Mouse (Mus musculus) stomach, embryonic 14.5 days (tissue): ENCODE measurements around the gene Acsl1. TPM values are rescaled to one million over a fixed set of nuclear protein-coding genes. Genes with fewer than 3 reads are reported as not detected.
A peak's percentile ranks its signal among the peaks of the same experiment; 100 is the strongest.

Source experiments
- ATAC-seq: fragments of 200-750 bp; cut with Nextera tagmentation; 2 replicates; pipeline ENCODE4 v1.8.0; 2017; ENCODE audit warnings: low read depth, moderate TSS enrichment; ENCODE audit not compliant: insufficient number of reproducible peaks, insufficient read depth, low FRiP score
- H3K27ac ChIP-seq: fragments of 300-500 bp; sonication (generic); 2 replicates; pipeline ENCODE4 v1.5.1; 2014; ENCODE audit warnings: mild to moderate bottlenecking, low read length, moderate library complexity, mixed read lengths
- H3K27me3 ChIP-seq: fragments of 300-500 bp; sonication (generic); 2 replicates; pipeline ENCODE4 v1.6.1; 2014; ENCODE audit warnings: low read length, control low read depth, mixed read lengths; ENCODE audit not compliant: control insufficient read depth, insufficient read depth
- H3K36me3 ChIP-seq: fragments of 300-500 bp; sonication (generic); 2 replicates; pipeline ENCODE4 v1.6.1; 2014; ENCODE audit warnings: mild to moderate bottlenecking, control low read depth, low read length, moderate library complexity, mixed read lengths; ENCODE audit not compliant: control insufficient read depth, insufficient read depth
- H3K4me1 ChIP-seq: fragments of 300-500 bp; sonication (generic); 2 replicates; pipeline ENCODE4 v1.6.1; 2014; ENCODE audit warnings: low read length, control low read depth, mixed read lengths; ENCODE audit not compliant: control insufficient read depth, insufficient read depth
- H3K4me2 ChIP-seq: fragments of 300-500 bp; sonication (generic); replicated peaks from 2 replicates; pipeline ENCODE4 v1.6.1; 2014; ENCODE audit warnings: low read depth, low read length, control low read depth
- H3K4me3 ChIP-seq: fragments of 300-500 bp; sonication (generic); 2 replicates; pipeline ENCODE4 v1.5.1; 2014; ENCODE audit warnings: low read depth, low read length, control low read depth
- H3K9ac ChIP-seq: fragments of 300-500 bp; sonication (generic); replicated peaks from 2 replicates; pipeline ENCODE4 v1.6.1; 2014; ENCODE audit warnings: low read depth, mild to moderate bottlenecking, control low read depth, low read length, moderate library complexity, mixed read lengths
- H3K9me3 ChIP-seq: fragments of 300-500 bp; sonication (generic); 2 replicates; pipeline ENCODE4 v1.6.1; 2016; ENCODE audit warnings: low read depth, low read length, control low read depth; ENCODE audit not compliant: control insufficient read depth
- WGBS: fragments of 180-500 bp; shearing (Covaris S2); extraction: QIAGEN DNeasy Blood & Tissue Kit; methylation state at CpG from one replicate; pipeline ENCODE4 v1.1.7; 2014; 5-methylcytosine and 5-hydroxymethylcytosine counted together
- polyA plus RNA-seq: library from polyadenylated mRNA; unstranded; fragments of >200 nt; fragmentation: Nextera tagmentation; extraction: Ambion mirVana; gene quantifications from 2 replicates; pipeline ENCODE4 v1.2.1, GENCODE M21; 2014

Acsl1 gene
- polyA plus RNA-seq, 1 experiment from 2014 or later, result 17.8 TPM

DNA sequence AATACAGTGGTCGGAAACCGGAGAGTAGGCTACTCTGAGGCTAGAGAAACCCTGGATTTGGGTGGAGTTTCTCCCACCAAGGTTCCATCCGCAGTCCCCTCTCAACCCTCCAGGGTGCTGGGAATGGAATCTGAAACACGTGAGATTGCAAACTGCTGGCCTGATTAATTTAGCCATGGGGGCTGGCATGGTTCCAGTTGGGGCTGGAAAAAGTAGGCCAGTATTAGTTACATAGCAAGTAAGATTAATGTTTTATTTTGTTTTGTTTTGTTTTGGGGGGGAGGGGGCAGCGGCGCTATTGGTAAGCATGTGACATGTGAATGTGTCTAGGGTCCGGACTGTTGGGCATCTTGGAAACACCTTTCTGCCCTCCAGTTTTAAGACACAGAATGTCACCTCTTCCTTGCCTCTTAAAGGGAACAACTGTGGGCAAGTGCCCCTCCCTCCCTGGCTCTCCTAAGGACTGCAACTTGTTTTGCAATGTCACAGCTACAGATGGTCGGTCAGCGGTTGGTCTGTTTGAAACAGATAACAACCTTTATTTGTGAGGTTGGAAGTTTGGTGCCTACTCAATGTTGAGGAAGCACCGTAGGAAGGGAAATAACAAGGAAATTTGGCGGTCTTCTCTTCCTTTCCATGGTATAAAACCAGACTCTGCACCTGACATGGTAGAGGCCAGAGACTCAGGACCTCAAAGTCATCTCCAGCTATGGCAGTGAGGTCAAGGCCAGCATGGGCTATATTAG is 75.8 kb downstream of the Acsl1 start:
- no peaks in the 10 kb centered on the region for H3K9me3 ChIP-seq
- WGBS, result 76% methylated on average over 11 of the region's 11 CpGs
- H3K4me1 ChIP-seq, result no peaks in the 10 kb centered on the region
- no peak for ATAC-seq
- no peaks in the 10 kb centered on the region for H3K27me3 ChIP-seq
- H3K4me3 ChIP-seq, result no peak overlapping the region
- H3K4me2 ChIP-seq, result no peak overlapping the region
- no peaks in the 10 kb centered on the region for H3K36me3 ChIP-seq
- no peak overlapping the region for H3K27ac ChIP-seq
- no peak overlapping the region for H3K9ac ChIP-seq

DNA sequence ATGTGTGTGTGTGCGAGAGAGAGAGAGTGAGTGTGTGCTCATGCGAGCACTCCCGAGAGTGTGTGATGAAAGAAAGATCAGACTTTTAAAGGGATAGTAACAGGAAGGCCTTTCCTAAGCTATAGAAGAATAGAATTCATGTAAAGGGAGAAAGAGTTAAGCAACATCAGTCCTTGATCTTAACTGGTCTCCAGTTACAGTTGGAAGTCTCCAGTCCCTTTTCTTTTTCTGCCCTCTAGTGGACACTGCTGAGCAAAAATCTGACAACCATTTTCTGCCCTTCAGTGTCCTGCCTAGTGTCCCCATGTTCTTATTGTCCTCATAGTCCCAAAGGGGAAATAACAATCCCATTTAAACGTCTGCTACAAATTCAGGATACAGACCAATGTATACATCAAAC is 76.4 kb downstream of the Acsl1 start:
- Histone ChIP-seq H3K27ac (no peak overlapping the region), H3K4me3 (no peak overlapping the region), H3K9me3 (no peaks in the 10 kb centered on the region), H3K36me3 (no peaks in the 10 kb centered on the region), H3K4me1 (no peaks in the 10 kb centered on the region), H3K27me3 (no peaks in the 10 kb centered on the region), H3K4me2 (no peak overlapping the region), H3K9ac (no peak overlapping the region)
- no peak for ATAC-seq
- 39% methylated on average over 4 of the region's 4 CpGs for WGBS

DNA sequence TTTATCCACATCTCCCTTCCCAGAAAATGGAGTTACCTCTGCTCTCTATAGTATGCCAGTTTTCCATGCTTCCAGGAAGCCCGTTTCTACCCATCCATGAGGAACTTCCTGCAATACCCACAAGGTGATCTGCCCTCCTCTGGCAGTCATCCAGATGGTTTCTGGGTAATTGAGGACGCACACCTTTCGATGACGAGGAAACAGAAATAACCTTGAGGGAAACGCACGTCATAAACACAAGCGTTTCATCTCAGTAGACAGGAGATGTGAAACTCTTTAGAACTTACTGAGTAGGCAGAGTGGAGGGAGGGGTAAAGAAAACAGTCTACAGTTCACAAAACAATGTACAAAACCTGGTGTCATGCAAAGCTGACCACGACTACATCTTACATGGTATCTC is 79.2 kb downstream of the Acsl1 start:
- peaks cover 9% of the 10 kb centered on the region; the same call in 1 of the 2 replicates for H3K4me1 ChIP-seq
- no peak overlapping the region for H3K9ac ChIP-seq
- H3K4me2 ChIP-seq, result no peak overlapping the region
- no peak overlapping the region for H3K27ac ChIP-seq
- WGBS, result 83% methylated on average over 8 of the region's 8 CpGs
- no peaks in the 10 kb centered on the region for H3K36me3 ChIP-seq
- ATAC-seq, result no peak
- no peak overlapping the region for H3K4me3 ChIP-seq
- H3K9me3 ChIP-seq, result no peaks in the 10 kb centered on the region
- no peaks in the 10 kb centered on the region for H3K27me3 ChIP-seq

DNA sequence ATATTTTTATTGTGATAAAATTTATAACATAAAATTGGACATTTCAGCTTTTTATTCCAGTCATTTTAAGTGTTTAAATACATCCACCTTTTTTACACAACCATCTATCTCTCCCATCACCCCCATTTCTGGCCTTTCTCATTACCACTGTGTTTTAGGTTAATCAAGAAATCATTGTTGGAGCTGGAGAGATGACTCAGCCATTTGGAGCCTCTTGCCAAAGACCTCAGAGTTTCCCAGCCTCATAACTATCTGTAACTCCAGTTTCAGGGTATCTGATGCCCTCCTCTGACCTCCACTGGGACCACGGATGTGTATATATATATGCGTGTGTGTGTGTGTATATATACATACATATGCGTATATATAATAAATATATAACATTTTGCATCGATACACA is 80.2 kb downstream of the Acsl1 start:
- H3K27me3 ChIP-seq, result no peaks in the 10 kb centered on the region
- H3K4me3 ChIP-seq, result peak overlapping the region; percentile 49; the same call in 1 of the 2 replicates
- no peak overlapping the region for H3K9ac ChIP-seq
- H3K4me2 ChIP-seq, result peak overlapping the region; percentile 47
- no peak for ATAC-seq
- no peaks in the 10 kb centered on the region for H3K36me3 ChIP-seq
- WGBS, result 39% methylated on average over 4 of the region's 4 CpGs
- peaks cover 9% of the 10 kb centered on the region; the same call in 1 of the 2 replicates for H3K4me1 ChIP-seq
- H3K27ac ChIP-seq, result no peak overlapping the region
- H3K9me3 ChIP-seq, result no peaks in the 10 kb centered on the region

DNA sequence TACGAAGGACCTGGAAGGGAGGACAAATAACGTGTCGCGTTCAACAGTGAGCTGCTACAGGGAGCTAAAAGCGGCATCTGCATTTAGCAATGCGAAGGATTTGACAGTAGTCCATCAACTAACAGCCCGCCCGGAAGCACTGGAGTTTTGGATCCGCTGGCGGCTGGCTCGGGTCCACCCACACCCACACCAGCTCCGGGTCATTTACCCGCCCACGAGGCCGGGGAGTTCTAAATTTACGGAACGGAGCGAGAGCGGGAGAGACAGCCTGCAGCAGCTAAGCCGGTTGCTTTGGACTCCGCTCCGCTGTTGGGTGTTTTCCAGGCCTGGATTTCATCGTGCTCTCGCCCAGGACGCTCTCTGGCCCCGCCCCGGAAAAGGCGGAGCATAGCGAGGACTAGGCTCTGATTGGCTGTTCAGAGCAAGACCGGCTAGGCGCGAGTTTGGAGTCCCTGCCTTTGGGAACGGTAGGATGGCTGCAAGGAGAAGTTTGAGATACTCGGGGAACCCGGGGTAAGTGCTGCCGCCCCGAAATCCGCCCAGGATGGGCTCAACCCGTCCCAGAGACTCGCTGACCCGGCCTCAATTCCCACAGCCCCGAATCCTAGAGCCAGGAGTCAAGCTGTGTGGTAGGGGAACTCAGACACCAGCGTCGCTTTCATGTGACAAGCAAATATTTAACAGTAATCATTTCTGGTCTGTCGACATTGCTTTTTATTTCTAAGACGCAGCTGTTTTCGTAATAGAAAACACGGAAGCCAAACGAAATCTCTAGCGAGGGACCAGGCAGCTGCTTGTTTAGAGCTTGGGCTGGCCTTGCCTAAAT is 81.0 kb downstream of the Acsl1 start, which contains the start of gene Cenpu:
Gene Cenpu (plus strand): TSS at position 414 of the 826 bp plus-strand sequence.
- under 1% methylated on average over 50 of the region's 50 CpGs for WGBS
- Histone ChIP-seq H3K27me3 (no peaks in the 10 kb centered on the region), H3K27ac (no peak within 1 kb of the TSS), H3K36me3 (no peaks in the 10 kb centered on the region), H3K4me2 (peak within 1 kb of the TSS; percentile 58), H3K4me3 (peak within 1 kb of the TSS; percentile 49), H3K9me3 (no peaks in the 10 kb centered on the region), H3K9ac (peak within 1 kb of the TSS; percentile 36; the same call in 1 of the 2 replicates), H3K4me1 (peaks cover 9% of the 10 kb centered on the region; the same call in 1 of the 2 replicates)
- ATAC-seq, result peak; percentile 98

DNA sequence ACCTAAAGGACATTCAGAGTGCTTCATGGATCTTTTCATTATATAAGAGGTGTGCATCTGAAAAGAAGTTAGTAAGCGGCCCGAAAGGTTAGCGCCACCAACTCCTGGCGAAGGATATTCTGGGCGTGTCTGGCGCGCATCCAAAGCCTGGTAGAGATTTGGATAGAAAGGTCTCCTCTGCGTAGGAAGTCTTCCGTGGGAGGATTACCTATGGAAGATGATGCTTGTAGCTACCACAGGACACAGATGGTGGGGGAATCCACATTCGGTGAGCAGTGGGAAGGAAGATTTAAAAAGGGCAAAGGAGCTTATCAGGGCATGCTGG is 81.6 kb downstream of the Acsl1 start:
- Histone ChIP-seq H3K36me3 (no peaks in the 10 kb centered on the region), H3K4me1 (peaks cover 9% of the 10 kb centered on the region; the same call in 1 of the 2 replicates), H3K9me3 (no peaks in the 10 kb centered on the region), H3K27ac (no peak overlapping the region), H3K9ac (peak overlapping the region; percentile 36; the same call in 1 of the 2 replicates), H3K4me2 (peak overlapping the region; percentile 58), H3K4me3 (peak overlapping the region; percentile 49), H3K27me3 (no peaks in the 10 kb centered on the region)
- WGBS, result 3% methylated on average over 10 of the region's 10 CpGs
- ATAC-seq, result no peak

DNA sequence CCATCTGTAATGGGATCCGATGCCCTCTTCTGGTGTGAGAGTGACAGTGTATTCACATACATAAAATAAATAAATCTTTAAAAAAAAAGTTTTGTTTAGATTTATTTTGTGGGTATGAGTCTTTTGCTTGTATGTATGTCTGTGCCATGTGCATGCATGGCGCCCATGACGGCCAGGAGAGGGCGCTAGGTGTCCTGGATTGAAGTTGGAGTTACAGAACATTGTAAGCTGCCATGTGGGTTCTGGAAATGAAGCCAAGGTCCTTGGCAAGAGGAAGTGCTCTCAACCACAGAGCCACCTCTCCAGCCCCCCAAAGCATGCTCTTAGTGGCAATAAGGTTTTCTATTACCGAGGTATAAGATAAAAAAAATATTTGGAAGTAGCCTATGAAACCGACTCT is 88.6 kb downstream of the Acsl1 start:
- Histone ChIP-seq H3K4me2 (no peak overlapping the region), H3K27ac (no peak overlapping the region), H3K4me3 (no peak overlapping the region), H3K27me3 (no peaks in the 10 kb centered on the region), H3K36me3 (peaks cover 5% of the 10 kb centered on the region; the same call in 1 of the 2 replicates), H3K9me3 (no peaks in the 10 kb centered on the region), H3K9ac (no peak overlapping the region), H3K4me1 (no peaks in the 10 kb centered on the region)
- WGBS, result 78% methylated on average over 6 of the region's 6 CpGs
- ATAC-seq, result no peak

DNA sequence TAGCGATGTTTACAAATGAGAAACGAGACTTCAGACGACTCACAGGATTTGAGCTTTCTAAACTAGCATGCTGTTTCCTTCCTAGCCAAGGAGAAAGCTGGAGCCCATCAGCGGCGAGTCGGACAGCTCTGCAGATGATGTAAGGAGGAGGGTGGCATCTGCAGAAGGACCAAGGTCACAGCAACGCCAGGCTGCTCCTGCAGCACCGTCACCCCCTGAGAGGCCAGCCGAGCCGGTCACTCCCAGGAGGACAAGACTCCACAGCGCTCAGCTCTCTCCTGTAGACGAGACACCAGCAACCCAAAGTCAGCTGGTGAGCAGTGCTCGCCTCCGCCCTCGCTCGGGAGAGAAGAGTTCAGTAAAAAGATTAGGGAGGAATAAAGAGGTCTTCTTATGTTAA is 91.5 kb downstream of the Acsl1 start:
- Histone ChIP-seq H3K4me3 (no peak overlapping the region), H3K9ac (no peak overlapping the region), H3K4me1 (no peaks in the 10 kb centered on the region), H3K4me2 (no peak overlapping the region), H3K36me3 (peaks cover 5% of the 10 kb centered on the region; the same call in 1 of the 2 replicates), H3K9me3 (no peaks in the 10 kb centered on the region), H3K27me3 (no peaks in the 10 kb centered on the region), H3K27ac (no peak overlapping the region)
- WGBS, result 87% methylated on average over 16 of the region's 16 CpGs
- ATAC-seq, result no peak
